Mouse (Mus musculus) 416B (cell line): Measurements from ENCODE around the gene Acot13.
"Not testable (repeated sequence)": the region's sequence is repeated elsewhere in the genome, so short reads cannot be mapped to it uniquely, and the experiment has no call there.

Source experiments
- DNase-seq: peaks from one replicate; pipeline ENCODE4 v3.0.0; 2011; ENCODE audit warnings: low read depth

Gene Acot13

GRCm38 (mm10) chr13:24786014-24786490 lies 45.3 kb downstream of the Acot13 start:
- peak; percentile 65 for DNase-seq

GRCm38 (mm10) chr13:24781916-24782315 lies 49.4 kb downstream of the Acot13 start:
- DNase-seq, result peak; percentile 87

- peak; percentile 79 for DNase-seq
These were observed 52.5 kb downstream of the Acot13 start for GRCm38 (mm10) chr13:24778706-24779380.

- DNase-seq, result no peak
These were observed 53.3 kb downstream of the Acot13 start for GRCm38 (mm10) chr13:24778026-24778425.

- DNase-seq, result peak; percentile 86
These were observed 55.0 kb downstream of the Acot13 start for GRCm38 (mm10) chr13:24776146-24776844.

GRCm38 (mm10) chr13:24771482-24771881 lies 59.9 kb downstream of the Acot13 start:
- not testable (repeated sequence) for DNase-seq
